ENCODE assay signal across 8 mouse cellular contexts in genomic region chr12:79732355-79733115, GRCm38 (mm10).
A peak's percentile ranks its signal among the peaks of the same experiment; 100 is the strongest.
DNase-seq lines count a peak whose midpoint lies in the region; ATAC-seq lines count a peak whose summit lies in the region.

No protein-coding gene starts in this region.

- H3K4me3 ChIP-seq in lung, embryonic 16.5 days (ENCODE audit: low read length), result no peak overlapping the region
- H3K4me3 ChIP-seq in embryonic facial prominence, embryonic 14.5 days (ENCODE audit: low read depth, low read length), result no peak overlapping the region
- H3K4me3 ChIP-seq in hindbrain, embryonic 14.5 days (replicated peaks; ENCODE audit: low read length), result no peak overlapping the region
- H3K4me3 ChIP-seq in neural tube, embryonic 14.5 days (ENCODE audit: low read depth, low read length), result no peak overlapping the region

- H3K36me3 ChIP-seq in lung, embryonic 16.5 days (ENCODE audit: control insufficient read depth, insufficient read depth, low read length), result peaks cover 3% of the 10 kb centered on the region; the same call in 1 of the 2 replicates
- no peaks in the 10 kb centered on the region for H3K36me3 ChIP-seq in embryonic facial prominence, embryonic 14.5 days (ENCODE audit: control insufficient read depth, insufficient read depth, low read length)
- no peaks in the 10 kb centered on the region for H3K36me3 ChIP-seq in hindbrain, embryonic 14.5 days (replicated peaks; ENCODE audit: control insufficient read depth, insufficient read depth)
- no peaks in the 10 kb centered on the region for H3K36me3 ChIP-seq in neural tube, embryonic 14.5 days (ENCODE audit: control insufficient read depth, insufficient read depth, low read length)

- WGBS in lung, embryonic 16.5 days, result 51% methylated on average over 12 of the region's 12 CpGs
- whole genome bisulfite sequencing in embryonic facial prominence, embryonic 14.5 days, result 39% methylated on average over 12 of the region's 12 CpGs
- 44% methylated on average over 12 of the region's 12 CpGs for WGBS in hindbrain, embryonic 14.5 days
- WGBS in neural tube, embryonic 14.5 days, result 46% methylated on average over 12 of the region's 12 CpGs

- no peak overlapping the region for H3K4me2 ChIP-seq in lung, embryonic 16.5 days (ENCODE audit: low read depth, low read length)
- no peak overlapping the region for H3K4me2 ChIP-seq in embryonic facial prominence, embryonic 14.5 days (ENCODE audit: low read depth, low read length)
- no peak overlapping the region for H3K4me2 ChIP-seq in hindbrain, embryonic 14.5 days (replicated peaks)
- H3K4me2 ChIP-seq in neural tube, embryonic 14.5 days (ENCODE audit: low read depth, low read length), result no peak overlapping the region

- no peak for ATAC-seq in lung, embryonic 16.5 days (ENCODE audit: low read depth)
- ATAC-seq in embryonic facial prominence, embryonic 14.5 days (ENCODE audit: low read depth), result 0 out of 2 replicates have a peak, but pooled peaks have one; percentile 31
- ATAC-seq in hindbrain, embryonic 14.5 days (ENCODE audit: low FRiP score), result no peak
- 0 out of 2 replicates have a peak, but pooled peaks have one; percentile 41 for ATAC-seq in neural tube, embryonic 14.5 days (ENCODE audit: low read depth)

- peaks cover 7% of the 10 kb centered on the region for H3K9me3 ChIP-seq in lung, embryonic 16.5 days (ENCODE audit: control insufficient read depth, low read length)
- peaks cover 16% of the 10 kb centered on the region for H3K9me3 ChIP-seq in embryonic facial prominence, embryonic 14.5 days (ENCODE audit: control insufficient read depth, low read length)
- peaks cover 20% of the 10 kb centered on the region for H3K9me3 ChIP-seq in hindbrain, embryonic 14.5 days (ENCODE audit: control insufficient read depth, low read length)
- peaks cover 10% of the 10 kb centered on the region for H3K9me3 ChIP-seq in neural tube, embryonic 14.5 days (ENCODE audit: control insufficient read depth, low read length)

- intact Hi-C loops in gastrocnemius, postnatal 14 days (cut with DNase I; ENCODE audit: low total_unique reads), result no loop called here

- H3K27me3 ChIP-seq in lung, embryonic 16.5 days (ENCODE audit: control insufficient read depth, insufficient read depth, low read depth, low read length), result no peaks in the 10 kb centered on the region
- no peaks in the 10 kb centered on the region for H3K27me3 ChIP-seq in embryonic facial prominence, embryonic 14.5 days (replicated peaks; ENCODE audit: control insufficient read depth, insufficient read depth, low read length)
- H3K27me3 ChIP-seq in hindbrain, embryonic 14.5 days (ENCODE audit: control insufficient read depth, insufficient read depth, low read length), result no peaks in the 10 kb centered on the region
- H3K27me3 ChIP-seq in neural tube, embryonic 14.5 days (ENCODE audit: control insufficient read depth, insufficient read depth, low read length), result no peaks in the 10 kb centered on the region

- peaks cover 23% of the 10 kb centered on the region for H3K4me1 ChIP-seq in lung, embryonic 16.5 days (replicated peaks; ENCODE audit: control insufficient read depth, insufficient read depth, low read length)
- peaks cover 23% of the 10 kb centered on the region for H3K4me1 ChIP-seq in embryonic facial prominence, embryonic 14.5 days (ENCODE audit: control insufficient read depth, insufficient read depth, low read length)
- H3K4me1 ChIP-seq in hindbrain, embryonic 14.5 days (replicated peaks; ENCODE audit: control insufficient read depth, insufficient read depth, low read length), result 0 out of 2 replicates have a peak, but pooled peaks cover 6% of the 10 kb centered on the region
- H3K4me1 ChIP-seq in neural tube, embryonic 14.5 days (ENCODE audit: control insufficient read depth, insufficient read depth, low read length), result 0 out of 2 replicates have a peak, but pooled peaks cover 6% of the 10 kb centered on the region

- H3K9ac ChIP-seq in lung, embryonic 16.5 days (ENCODE audit: low read length), result no peak overlapping the region
- no peak overlapping the region for H3K9ac ChIP-seq in embryonic facial prominence, embryonic 14.5 days (ENCODE audit: low read depth, low read length)
- H3K9ac ChIP-seq in hindbrain, embryonic 14.5 days, result no peak overlapping the region
- no peak overlapping the region for H3K9ac ChIP-seq in neural tube, embryonic 14.5 days (replicated peaks; ENCODE audit: low read depth, low read length)

- peak overlapping the region; percentile 7; the same call in 1 of the 2 replicates for H3K27ac ChIP-seq in lung, embryonic 16.5 days (ENCODE audit: low read length)
- peak overlapping the region; percentile 64 for H3K27ac ChIP-seq in embryonic facial prominence, embryonic 14.5 days (replicated peaks; ENCODE audit: low read depth, low read length)
- H3K27ac ChIP-seq in hindbrain, embryonic 14.5 days, result 0 out of 2 replicates have a peak overlapping the region, but pooled peaks have one; percentile 16
- peak overlapping the region; percentile 48; the same call in 1 of the 2 replicates for H3K27ac ChIP-seq in neural tube, embryonic 14.5 days (ENCODE audit: low read depth, low read length)

- no peak for DNase-seq in lung, postnatal 36 days
- no peak for DNase-seq in embryonic facial prominence, embryonic 14.5 days (ENCODE audit: low spot score)
- no peak for DNase-seq in hindbrain, embryonic 14.5 days (ENCODE audit: low spot score)
- no peak for DNase-seq in gastrocnemius, postnatal 14 days
- no peak for DNase-seq in cerebellum, adult 11 months
- no peak for DNase-seq in adrenal gland, postnatal 4 days (ENCODE audit: low spot score in 2 of 2)

Comparison
In these comparisons a context has a peak if more than half of its experiments do, and no peak if none do; other contexts are left out.
1. ATAC-seq: peak in embryonic facial prominence, embryonic 14.5 days (single experiment) and neural tube, embryonic 14.5 days (single experiment); none in lung, embryonic 16.5 days (single experiment) and hindbrain, embryonic 14.5 days (single experiment).
2. H3K27ac ChIP-seq: peak in every context shown above with its lines; median percentile 64 in embryonic facial prominence, embryonic 14.5 days; 48 in neural tube, embryonic 14.5 days; 16 in hindbrain, embryonic 14.5 days; 7 in lung, embryonic 16.5 days.